Mouse (Mus musculus) thymus, adult 18-20 months (tissue): ENCODE measurements around the gene Slc36a1.

ENCODE experiments used
- DNase-seq, 2 experiments: peaks; one replicate each; pipeline ENCODE4 v3.0.0; 2022; ENCODE audit warnings: mixed read lengths in 2 of 2

Gene Slc36a1

GRCm38 (mm10) chr11:55209626-55210353, 5.6 kb downstream of the Slc36a1 start:
- no peak for DNase-seq

- DNase-seq, result no peak
These were observed 9.4 kb downstream of the Slc36a1 start for GRCm38 (mm10) chr11:55213518-55213917.

GRCm38 (mm10) chr11:55214161-55214560, 10.0 kb downstream of the Slc36a1 start:
- no peak for DNase-seq

- no peak for DNase-seq
These were observed 10.8 kb downstream of the Slc36a1 start for GRCm38 (mm10) chr11:55214978-55215377.

GRCm38 (mm10) chr11:55216061-55216460, 11.9 kb downstream of the Slc36a1 start:
- no peak for DNase-seq

GRCm38 (mm10) chr11:55216830-55217229, 12.7 kb downstream of the Slc36a1 start:
- no peak for DNase-seq

- DNase-seq, result no peak
These were observed 13.3 kb downstream of the Slc36a1 start for GRCm38 (mm10) chr11:55217418-55217817.

- no peak for DNase-seq
These were observed 13.7 kb downstream of the Slc36a1 start for GRCm38 (mm10) chr11:55217880-55218279.

GRCm38 (mm10) chr11:55218473-55218872, 14.3 kb downstream of the Slc36a1 start:
- no peak for DNase-seq

GRCm38 (mm10) chr11:55221306-55221705, 17.2 kb downstream of the Slc36a1 start:
- no peak for DNase-seq

GRCm38 (mm10) chr11:55231034-55231433, 26.9 kb downstream of the Slc36a1 start:
- DNase-seq, result no peak

- DNase-seq, result no peak
These were observed 30.1 kb downstream of the Slc36a1 start for GRCm38 (mm10) chr11:55234288-55234687.

- DNase-seq, result no peak
These were observed 30.6 kb downstream of the Slc36a1 start for GRCm38 (mm10) chr11:55234791-55235190.

- DNase-seq, result no peak
These were observed 32.7 kb downstream of the Slc36a1 start for GRCm38 (mm10) chr11:55236815-55237214.

GRCm38 (mm10) chr11:55239496-55239895, 35.3 kb downstream of the Slc36a1 start:
- no peak for DNase-seq

GRCm38 (mm10) chr11:55240556-55240955, 36.4 kb downstream of the Slc36a1 start:
- peak; percentile 17 to 48 for DNase-seq

- no peak for DNase-seq
These were observed 46.4 kb downstream of the Slc36a1 start for GRCm38 (mm10) chr11:55250527-55250926.

- no peak for DNase-seq
These were observed 49.2 kb downstream of the Slc36a1 start for GRCm38 (mm10) chr11:55253391-55253790.

GRCm38 (mm10) chr11:55261105-55261504, 57.0 kb downstream of the Slc36a1 start:
- no peak for DNase-seq

GRCm38 (mm10) chr11:55262000-55262399, 57.9 kb downstream of the Slc36a1 start:
- DNase-seq, result no peak

GRCm38 (mm10) chr11:55264318-55264717, 60.2 kb downstream of the Slc36a1 start:
- no peak for DNase-seq

GRCm38 (mm10) chr11:55265647-55266046, 61.5 kb downstream of the Slc36a1 start:
- no peak for DNase-seq

GRCm38 (mm10) chr11:55268580-55268979, 64.4 kb downstream of the Slc36a1 start:
- no peak for DNase-seq

GRCm38 (mm10) chr11:55274756-55275155, 70.6 kb downstream of the Slc36a1 start:
- no peak for DNase-seq
